Mouse (Mus musculus) kidney, postnatal 36 days (tissue): ENCODE measurements around the gene Olfr597.
"Not testable (repeated sequence)": the region's sequence is repeated elsewhere in the genome, so short reads cannot be mapped to it uniquely, and the experiment has no call there.

Source experiments
- DNase-seq, 2 experiments: peaks; one replicate each; pipeline ENCODE4 v3.0.0; 2021 to 2022; ENCODE audit warnings: mixed read lengths in 2 of 2

The Olfr597 gene

GRCm38 (mm10) chr7:103316015-103316414 lies at the start of gene Olfr597:
Olfr597 (plus strand) TSS chr7:103316315.
- DNase-seq: not testable (repeated sequence)

GRCm38 (mm10) chr7:103305348-103305747 lies 10.8 kb upstream of the Olfr597 start, which contains the start of gene Olfr596:
Olfr596 (plus strand) TSS chr7:103305648.
- not testable (repeated sequence) for DNase-seq

- no peak for DNase-seq
Observed at GRCm38 (mm10) chr7:103323268-103323667, 7.2 kb downstream of the Olfr597 start, which contains the start of gene Olfr598. Olfr598 (plus strand) TSS chr7:103323568.

DNA sequence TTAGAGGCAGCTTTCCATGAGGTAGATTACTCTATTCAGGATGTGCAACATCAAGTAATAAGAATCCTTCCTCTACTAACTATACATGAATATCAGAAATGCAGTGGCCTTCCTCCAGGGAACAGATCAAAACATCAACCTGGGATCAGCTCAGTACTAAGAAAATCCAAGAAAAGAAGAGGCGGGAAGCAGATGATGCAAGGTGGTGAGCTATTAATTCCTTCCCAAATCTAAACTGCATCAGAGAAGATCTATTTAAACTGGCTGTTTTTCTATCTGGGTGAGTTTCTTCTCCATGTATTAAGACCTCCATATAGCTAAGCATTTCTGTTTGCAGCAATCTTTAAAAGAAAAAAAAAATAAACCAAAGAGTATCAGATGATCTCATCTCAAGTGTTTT lies 19.5 kb downstream of the Olfr597 start, which contains the start of gene Olfr599:
Gene Olfr599, plus strand, starts transcription at position 301 of the 400 bp plus-strand sequence.
- DNase-seq: no peak

- DNase-seq: no peak
Observed at GRCm38 (mm10) chr7:103349569-103349968, 33.5 kb downstream of the Olfr597 start, which contains the start of gene Olfr600. Olfr600 (minus strand) TSS chr7:103349669.

DNA sequence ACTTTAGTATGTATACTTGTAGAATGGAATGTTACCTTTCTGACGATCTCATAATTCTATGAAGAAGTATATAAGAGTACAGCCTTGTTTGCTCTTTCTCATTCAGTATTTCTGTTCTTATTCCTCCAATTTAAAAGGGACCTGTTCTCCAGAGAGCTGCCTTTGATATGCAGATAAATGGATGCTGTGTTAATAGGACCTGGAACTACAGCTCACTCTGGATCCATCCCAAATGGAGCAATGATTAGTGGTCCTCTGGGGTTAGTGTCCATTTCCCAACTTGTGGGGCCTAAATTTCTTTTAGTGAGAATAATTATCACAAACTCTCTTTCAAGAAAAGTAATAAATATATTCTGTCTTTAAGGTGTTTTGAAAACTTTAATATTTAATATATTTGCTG lies 46.4 kb downstream of the Olfr597 start, which contains the start of gene Olfr601:
Gene Olfr601, minus strand, starts transcription at position 101 of the 400 bp plus-strand sequence.
- no peak for DNase-seq
